Comparison of ENCODE assay signal across 8 mouse cellular contexts in genomic region chr19:10602787-10603186, GRCm38 (mm10). TPM values are rescaled to one million over a fixed set of nuclear protein-coding genes. Genes with fewer than 3 reads are reported as not detected.
DNase-seq lines count a peak whose midpoint lies in the region; ATAC-seq and TF ChIP-seq lines count a peak whose summit lies in the region.

No protein-coding gene starts in this region.

- in situ Hi-C loops in ES-E14 (cut with MboI; ENCODE audit: low sequenced_read_pairs in 2 of 2, unreplicated experiment in 2 of 2): loop anchor here in 1 of 2 experiments (25.0 kb wide), 3 partner anchors 715 to 1690 kb away; partner anchors contain the start of genes B3gat3 and Incenp

- WGBS in forebrain, embryonic 16.5 days: 1% methylated on average over 9 of the region's 9 CpGs
- WGBS in lung, embryonic 15.5 days: under 1% methylated on average over 9 of the region's 9 CpGs

- peak overlapping the region; percentile 17; the same call in 1 of the 2 replicates for H3K27ac ChIP-seq in ES-E14 (ENCODE audit: insufficient read depth, low read depth, low read length, poor library complexity, severe bottlenecking)
- H3K27ac ChIP-seq in forebrain, embryonic 16.5 days (ENCODE audit: low read length): peak overlapping the region; percentile 87
- H3K27ac ChIP-seq in lung, embryonic 15.5 days: peak overlapping the region; percentile 89

- peak; percentile 86 for DNase-seq in ES-E14 (ENCODE audit: low read depth, low spot score)
- DNase-seq in cerebellum, adult 11-12 months: peak; percentile 85
- DNase-seq in heart, postnatal 4 days: peak; percentile 93
- DNase-seq in layer of hippocampus, adult 8-10 months (ENCODE audit: low spot score in 2 of 2): peak; percentile 76 to 90
- DNase-seq in ovary, adult 18-20 months (ENCODE audit: low spot score): peak; percentile 74
- DNase-seq in thymus, postnatal 0 days (ENCODE audit: low spot score): peak; percentile 94

- ATAC-seq in forebrain, embryonic 16.5 days: peak; percentile 71
- peak; percentile 61; the same call in 1 of the 2 replicates for ATAC-seq in lung, embryonic 15.5 days (ENCODE audit: borderline replicate concordance, extremely low read depth, low FRiP score, low TSS enrichment)

- H3K36me3 ChIP-seq in ES-E14 (ENCODE audit: control insufficient read depth, insufficient read depth, low read length, poor library complexity, severe bottlenecking): peaks cover 8% of the 10 kb centered on the region
- H3K36me3 ChIP-seq in forebrain, embryonic 16.5 days (ENCODE audit: control insufficient read depth, insufficient read depth): no peaks in the 10 kb centered on the region
- H3K36me3 ChIP-seq in lung, embryonic 15.5 days: peaks cover 2% of the 10 kb centered on the region; the same call in 1 of the 2 replicates

- no peaks in the 10 kb centered on the region for H3K9me3 ChIP-seq in ES-E14 (ENCODE audit: control insufficient read depth, insufficient read depth, low read depth, low read length)
- no peaks in the 10 kb centered on the region for H3K9me3 ChIP-seq in forebrain, embryonic 16.5 days (ENCODE audit: control insufficient read depth, low read length)
- H3K9me3 ChIP-seq in lung, embryonic 15.5 days: no peaks in the 10 kb centered on the region

- no peaks in the 10 kb centered on the region for H3K27me3 ChIP-seq in forebrain, embryonic 16.5 days (replicated peaks; ENCODE audit: control insufficient read depth, insufficient read depth, low read length)
- no peaks in the 10 kb centered on the region for H3K27me3 ChIP-seq in lung, embryonic 15.5 days

- H3K4me2 ChIP-seq in forebrain, embryonic 16.5 days (ENCODE audit: low read length): peak overlapping the region; percentile 51
- H3K4me2 ChIP-seq in lung, embryonic 15.5 days: peak overlapping the region; percentile 60

- H3K9ac ChIP-seq in ES-E14 (ENCODE audit: insufficient read depth, low read depth, low read length, poor library complexity, severe bottlenecking): peak overlapping the region; percentile 67; the same call in 1 of the 2 replicates
- H3K9ac ChIP-seq in forebrain, embryonic 16.5 days (replicated peaks; ENCODE audit: low read depth, low read length): peak overlapping the region; percentile 60
- peak overlapping the region; percentile 52 for H3K9ac ChIP-seq in lung, embryonic 15.5 days

- H3K4me1 ChIP-seq in ES-E14 (ENCODE audit: control insufficient read depth in 2 of 2, insufficient read depth in 2 of 2, low read length in 2 of 2, poor library complexity in 1 of 2): peaks cover 12 to 17% of the 10 kb centered on the region in 2 experiments
- H3K4me1 ChIP-seq in forebrain, embryonic 16.5 days (replicated peaks; ENCODE audit: control insufficient read depth, insufficient read depth, low read length): peaks cover 32% of the 10 kb centered on the region
- peaks cover 39% of the 10 kb centered on the region for H3K4me1 ChIP-seq in lung, embryonic 15.5 days

- peak overlapping the region; percentile 28 to 41; a peak in 3 of 4 replicates for H3K4me3 ChIP-seq in ES-E14 (ENCODE audit: insufficient read depth in 1 of 2, low read depth in 1 of 2, low read length in 2 of 2, poor library complexity in 1 of 2, severe bottlenecking in 1 of 2)
- peak overlapping the region; percentile 35 for H3K4me3 ChIP-seq in forebrain, embryonic 16.5 days (replicated peaks; ENCODE audit: low read length)
- peak overlapping the region; percentile 33 for H3K4me3 ChIP-seq in lung, embryonic 15.5 days

TF ChIP-seq in ES-E14, 5 proteins besides CTCF, POLR2A, EP300 and RAD21:
- no peak for TF ChIP-seq MAFK (IDR thresholded peaks at IDR 0.05; ENCODE audit: insufficient read depth, low read depth, low read length)
- 0 out of 2 replicates have a peak, but pooled peaks have one; percentile 2 for TF ChIP-seq ZC3H11A (IDR thresholded peaks at IDR 0.05; ENCODE audit: borderline replicate concordance, low read depth, low read length)
- TF ChIP-seq ZNF384 (IDR thresholded peaks at IDR 0.05; ENCODE audit: low read depth, low read length): peak; percentile 51; the same call in 1 of the 2 replicates
- TF ChIP-seq HCFC1 (IDR thresholded peaks at IDR 0.05; ENCODE audit: borderline replicate concordance, insufficient read depth, low read length): peak; percentile 65; the same call in 1 of the 2 replicates
- TF ChIP-seq CHD2 (IDR thresholded peaks at IDR 0.05; ENCODE audit: low read depth, low read length): no peak

RNA-seq across cellular contexts. Expression of gene Ddb1, which starts 2.3 kb away (rescaled TPM):
- total RNA-seq in ES-E14 (2012; rRNA removed): 584 and 635 TPM in 2 replicates
- polyA plus RNA-seq in forebrain, embryonic 16.5 days (2015; fragmentation: Nextera tagmentation; extraction: Ambion mirVana): 277 and 292 TPM in 2 replicates
- total RNA-seq in heart, postnatal 4 days (2021): 100 to 1,000 TPM; 269 to 282 TPM
- 100 to 1,000 TPM; 191 to 201 (median 197) TPM for total RNA-seq in layer of hippocampus, adult 8-10 months (2022)
- polyA plus RNA-seq in lung, embryonic 15.5 days (2015; fragmentation: Nextera tagmentation; extraction: Ambion mirVana): 369 and 379 TPM in 2 replicates
- polyA plus RNA-seq in thymus, postnatal 0 days (2015; fragmentation: Nextera tagmentation; extraction: Ambion mirVana): 148 and 156 TPM in 2 replicates

RNA-seq across cellular contexts. Expression of gene Tkfc, which starts 2.7 kb away (rescaled TPM):
- total RNA-seq in ES-E14 (2012; rRNA removed): 12.2 and 14.4 TPM in 2 replicates
- 24.9 and 27.1 TPM in 2 replicates for polyA plus RNA-seq in forebrain, embryonic 16.5 days (2015; fragmentation: Nextera tagmentation; extraction: Ambion mirVana)
- total RNA-seq in heart, postnatal 4 days (2021): 10 to 100 TPM; 13.3 to 13.6 TPM
- total RNA-seq in layer of hippocampus, adult 8-10 months (2022): 10 to 100 TPM; 15.3 to 21.4 (median 19.9) TPM
- 16.1 and 16.2 TPM in 2 replicates for polyA plus RNA-seq in lung, embryonic 15.5 days (2015; fragmentation: Nextera tagmentation; extraction: Ambion mirVana)
- polyA plus RNA-seq in thymus, postnatal 0 days (2015; fragmentation: Nextera tagmentation; extraction: Ambion mirVana): 12.4 and 13.7 TPM in 2 replicates

RNA-seq across cellular contexts. Expression of gene Tmem138, which starts 25.6 kb away (rescaled TPM):
- total RNA-seq in ES-E14 (2012; rRNA removed): 22.4 and 29.8 TPM in 2 replicates
- 33.9 and 37.5 TPM in 2 replicates for polyA plus RNA-seq in forebrain, embryonic 16.5 days (2015; fragmentation: Nextera tagmentation; extraction: Ambion mirVana)
- total RNA-seq in heart, postnatal 4 days (2021): 1 to 10 TPM; 6.1 to 7.7 TPM
- total RNA-seq in layer of hippocampus, adult 8-10 months (2022): 10 to 100 TPM; 12.8 to 19.3 (median 15.4) TPM
- 39.4 and 40.3 TPM in 2 replicates for polyA plus RNA-seq in lung, embryonic 15.5 days (2015; fragmentation: Nextera tagmentation; extraction: Ambion mirVana)
- polyA plus RNA-seq in thymus, postnatal 0 days (2015; fragmentation: Nextera tagmentation; extraction: Ambion mirVana): 24.6 and 25.7 TPM in 2 replicates

RNA-seq across cellular contexts. Expression of gene Cyb561a3, which starts 25.8 kb away (rescaled TPM):
- 12.9 and 14.9 TPM in 2 replicates for total RNA-seq in ES-E14 (2012; rRNA removed)
- polyA plus RNA-seq in forebrain, embryonic 16.5 days (2015; fragmentation: Nextera tagmentation; extraction: Ambion mirVana): 21.0 and 22.6 TPM in 2 replicates
- total RNA-seq in heart, postnatal 4 days (2021): 10 to 100 TPM in 1 of 2 experiments, 1 to 10 TPM in 1; 8.1 to 11.3 TPM
- 10 to 100 TPM in 3 of 4 experiments, 1 to 10 TPM in 1; 9.8 to 15.8 (median 12.8) TPM for total RNA-seq in layer of hippocampus, adult 8-10 months (2022)
- 20.4 and 21.7 TPM in 2 replicates for polyA plus RNA-seq in lung, embryonic 15.5 days (2015; fragmentation: Nextera tagmentation; extraction: Ambion mirVana)
- polyA plus RNA-seq in thymus, postnatal 0 days (2015; fragmentation: Nextera tagmentation; extraction: Ambion mirVana): 31.9 and 33.2 TPM in 2 replicates

RNA-seq across cellular contexts. Expression of gene Vwce, which starts 31.2 kb away (rescaled TPM):
- total RNA-seq in ES-E14 (2012; rRNA removed): 0.49 and 0.63 TPM in 2 replicates
- 0.30 and 0.81 TPM in 2 replicates for polyA plus RNA-seq in forebrain, embryonic 16.5 days (2015; fragmentation: Nextera tagmentation; extraction: Ambion mirVana)
- under 1 TPM; 0.38 to 0.47 TPM for total RNA-seq in heart, postnatal 4 days (2021)
- under 1 TPM; 0.64 to 0.96 (median 0.86) TPM for total RNA-seq in layer of hippocampus, adult 8-10 months (2022)
- 0.52 and 1.3 TPM in 2 replicates for polyA plus RNA-seq in lung, embryonic 15.5 days (2015; fragmentation: Nextera tagmentation; extraction: Ambion mirVana)
- 1.2 and 2.2 TPM in 2 replicates for polyA plus RNA-seq in thymus, postnatal 0 days (2015; fragmentation: Nextera tagmentation; extraction: Ambion mirVana)

Comparison
In these comparisons a context has a peak if more than half of its experiments do, and no peak if none do; other contexts are left out.
1. Peak in every context shown above with its lines: DNase-seq, ATAC-seq, H3K4me3 ChIP-seq and H3K27ac ChIP-seq.
2. H3K27ac ChIP-seq: peak in every context shown above with its lines; median percentile 89 in lung, embryonic 15.5 days; 87 in forebrain, embryonic 16.5 days; 17 in ES-E14.